Mouse (Mus musculus) CD4-positive helper T cell, adult 2 months (primary cell): Measurements from ENCODE around the gene Dmkn.

Experiments
- DNase-seq: peaks from one replicate; pipeline ENCODE4 v3.0.0-alpha.2; 2012; ENCODE audit warnings: low read depth, missing footprints, low spot score

Dmkn gene

DNA sequence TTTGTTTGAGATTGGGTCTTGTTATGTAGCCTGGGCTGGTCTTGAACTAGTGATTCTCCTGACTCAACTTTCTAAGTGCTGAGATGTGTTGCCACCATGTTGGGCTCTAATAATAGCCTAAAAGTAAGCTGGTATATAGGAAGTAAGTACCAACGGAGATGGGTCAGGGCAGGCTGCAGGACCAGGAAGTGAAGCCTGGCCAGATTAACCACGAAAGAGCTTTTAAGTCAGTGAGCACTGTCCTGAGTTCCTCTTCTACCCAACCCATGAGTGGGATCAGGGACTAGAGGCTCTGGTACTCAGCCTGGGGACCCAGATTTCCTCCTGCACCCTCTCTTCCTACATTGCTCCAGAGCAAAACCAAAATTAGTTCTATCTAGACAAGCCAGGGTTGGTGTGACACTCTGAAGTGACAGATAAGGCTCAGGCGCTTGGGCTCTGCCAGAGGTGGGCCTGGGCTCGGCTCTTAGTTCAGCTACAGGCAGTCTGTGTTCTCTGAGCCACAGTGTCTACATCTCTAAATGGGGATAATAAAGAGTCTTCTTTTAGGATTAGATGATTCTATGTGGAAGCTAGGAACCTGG, 1.7 kb upstream of the Dmkn start:
- no peak for DNase-seq

- DNase-seq: no peak
These were observed 1.6 kb downstream of the Dmkn start for GRCm38 (mm10) chr7:30765173-30765572.

- no peak for DNase-seq
These were observed 2.9 kb downstream of the Dmkn start for GRCm38 (mm10) chr7:30766408-30766807.

DNA sequence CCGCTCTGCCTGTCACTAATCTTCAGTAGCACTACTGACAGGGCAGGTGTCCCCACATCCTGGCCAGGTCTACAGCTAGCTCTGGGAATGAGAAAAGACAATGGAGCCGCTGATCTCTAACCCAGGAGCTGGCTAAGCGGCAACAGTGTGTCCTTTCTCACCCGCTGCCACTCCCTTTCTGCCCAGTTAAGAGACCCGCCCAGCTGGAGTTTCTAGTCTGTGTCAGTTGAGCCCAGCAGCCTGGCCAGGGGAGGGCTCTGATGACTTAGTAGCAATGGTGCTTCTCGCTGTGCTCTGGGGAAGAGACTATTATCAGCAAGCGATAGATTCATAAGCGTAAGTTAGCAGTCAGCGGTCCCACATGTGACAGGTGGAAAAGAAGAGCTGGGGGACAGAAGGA, 5.7 kb downstream of the Dmkn start:
- no peak for DNase-seq

GRCm38 (mm10) chr7:30776104-30776503, 12.5 kb downstream of the Dmkn start:
- no peak for DNase-seq

DNA sequence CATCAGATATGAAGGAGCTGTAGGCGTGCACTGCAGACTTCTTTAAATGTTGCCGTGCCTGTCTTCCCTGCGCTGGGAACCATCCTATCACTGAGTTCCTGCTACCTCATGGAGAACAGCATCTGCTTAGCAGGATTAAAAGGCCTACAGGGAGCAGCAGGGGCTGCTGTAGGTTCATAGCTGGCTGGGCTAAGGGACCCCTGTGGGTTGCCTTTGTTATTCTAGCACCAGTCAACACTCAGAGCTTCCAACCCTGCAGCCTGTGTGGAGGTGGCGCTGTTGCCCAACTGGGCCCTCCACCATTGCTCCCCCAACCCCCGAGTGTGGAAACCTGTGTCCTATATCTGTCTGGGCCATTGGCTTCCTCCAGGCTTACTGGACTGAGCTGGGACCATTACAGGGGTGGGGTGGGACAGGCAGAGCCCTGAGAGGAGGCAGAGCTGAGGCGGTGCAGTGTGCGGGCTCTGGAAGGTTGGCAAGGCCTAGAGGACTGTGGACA, 13.6 kb downstream of the Dmkn start:
- no peak for DNase-seq

GRCm38 (mm10) chr7:30777911-30778310, 14.4 kb downstream of the Dmkn start:
- DNase-seq: no peak

DNA sequence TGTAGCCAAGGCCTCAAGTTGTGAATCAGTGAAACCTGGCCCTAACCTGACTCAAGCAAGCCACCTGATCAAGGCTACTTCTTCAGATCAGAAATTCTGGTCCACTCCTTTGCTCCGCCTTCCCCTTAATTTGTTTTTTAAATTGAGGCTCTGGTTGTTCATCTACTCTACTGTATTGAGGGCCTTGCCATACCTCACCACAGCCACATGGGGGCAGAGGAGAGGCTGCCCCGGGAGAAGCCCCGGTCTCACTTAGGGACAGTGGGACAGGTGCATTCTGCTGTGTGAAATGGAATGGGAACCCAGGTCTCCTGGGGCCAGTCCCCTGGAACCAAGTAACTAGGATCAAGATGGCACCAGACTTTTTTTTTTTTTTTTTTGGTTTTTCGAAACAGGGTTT, 18.2 kb downstream of the Dmkn start:
- DNase-seq: peak; percentile 42

DNA sequence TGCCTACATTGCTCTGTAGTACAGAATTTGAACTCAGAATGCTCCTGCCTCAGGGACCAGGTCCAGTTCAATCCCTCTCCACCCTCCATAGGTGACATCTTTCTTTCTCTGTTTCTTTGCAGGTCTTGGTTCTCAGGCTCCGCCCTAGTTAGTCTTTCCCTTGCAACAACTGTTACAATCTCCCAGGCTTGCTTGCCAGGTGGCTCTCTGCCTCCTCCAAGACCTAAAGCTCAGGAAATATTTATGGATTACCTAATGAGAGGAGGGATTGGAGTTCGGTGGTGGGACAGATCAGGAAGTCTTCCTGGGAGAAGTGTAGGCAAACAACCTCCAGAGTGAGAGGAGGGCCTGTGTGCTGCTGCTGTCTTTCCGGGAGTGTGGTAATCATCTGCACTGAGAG, 19.1 kb downstream of the Dmkn start:
- DNase-seq: no peak

DNA sequence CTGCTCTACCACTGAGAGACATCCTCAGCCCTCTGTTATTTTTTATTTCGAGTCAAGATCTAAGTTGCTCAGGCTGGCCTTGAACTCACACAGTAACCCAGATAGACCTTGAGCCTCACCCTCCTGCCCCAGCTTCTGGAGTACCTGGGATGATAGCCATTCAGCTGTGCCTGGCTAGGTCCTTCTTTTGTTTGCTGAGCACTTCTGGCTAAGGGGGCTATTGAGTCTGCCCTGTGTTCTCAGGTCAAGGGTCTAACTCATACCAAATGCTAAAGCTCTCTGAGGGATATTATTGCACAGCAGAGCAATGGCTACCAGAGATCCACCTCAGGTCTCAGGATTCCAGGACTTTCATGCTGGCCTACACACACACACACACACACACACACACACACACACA, 21.6 kb downstream of the Dmkn start:
- DNase-seq: no peak

DNA sequence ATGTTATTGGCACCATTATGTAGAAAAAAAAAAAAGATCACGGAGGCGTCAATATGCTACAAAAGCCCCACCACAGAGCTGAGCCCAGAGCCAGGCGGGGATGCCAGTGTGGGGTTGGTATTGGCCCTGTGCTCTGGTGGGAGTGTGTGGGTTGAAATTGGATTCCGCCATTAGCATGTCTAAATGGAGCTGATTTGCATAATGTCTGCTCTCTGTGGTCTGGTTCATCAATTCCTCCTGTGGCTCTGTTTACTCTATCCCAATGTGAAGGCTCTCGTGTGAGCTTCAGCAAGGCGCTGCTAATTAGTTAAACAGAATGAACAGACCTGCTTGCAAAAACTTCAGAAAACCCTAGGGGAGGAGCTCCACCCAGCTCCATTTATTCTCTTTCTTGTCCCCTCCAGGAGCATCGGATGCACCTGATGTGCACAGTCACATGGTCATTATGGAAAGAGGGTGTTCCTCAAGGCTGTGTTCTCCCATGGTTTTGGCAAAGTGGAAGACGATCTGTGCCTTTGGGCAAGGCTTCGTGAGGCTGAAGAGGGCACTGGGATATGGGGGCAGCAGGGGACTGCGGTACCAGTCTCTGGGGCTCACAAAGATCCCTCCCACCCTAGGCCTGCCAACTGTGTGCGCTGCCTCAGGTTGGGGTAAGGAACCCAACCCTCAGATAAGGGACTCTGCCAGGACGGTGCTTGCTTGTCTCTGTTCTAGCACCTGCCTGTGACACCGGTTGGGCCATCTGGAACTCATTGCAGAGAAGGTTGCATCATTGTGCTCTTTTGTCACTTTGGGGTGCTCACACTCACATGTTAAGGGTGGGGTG, 22.4 kb downstream of the Dmkn start:
- DNase-seq: no peak

GRCm38 (mm10) chr7:30787377-30788022, 23.9 kb downstream of the Dmkn start, which contains the start of gene Krtdap:
Gene Krtdap, plus strand, starts transcription at chr7:30787896.
- no peak for DNase-seq

GRCm38 (mm10) chr7:30790141-30790540, 26.6 kb downstream of the Dmkn start:
- no peak for DNase-seq

GRCm38 (mm10) chr7:30791921-30792320, 28.4 kb downstream of the Dmkn start:
- no peak for DNase-seq

- DNase-seq: no peak
These were observed 31.4 kb downstream of the Dmkn start for GRCm38 (mm10) chr7:30794921-30795320.

GRCm38 (mm10) chr7:30796790-30797189, 33.2 kb downstream of the Dmkn start:
- DNase-seq: no peak

GRCm38 (mm10) chr7:30800653-30801052, 37.1 kb downstream of the Dmkn start:
- DNase-seq: no peak

- DNase-seq: no peak
These were observed 39.7 kb downstream of the Dmkn start for GRCm38 (mm10) chr7:30803256-30803655.

- no peak for DNase-seq
These were observed 40.6 kb downstream of the Dmkn start for GRCm38 (mm10) chr7:30804026-30804715.

- DNase-seq: peak; percentile 58
These were observed 42.4 kb downstream of the Dmkn start for GRCm38 (mm10) chr7:30805924-30806323.

DNA sequence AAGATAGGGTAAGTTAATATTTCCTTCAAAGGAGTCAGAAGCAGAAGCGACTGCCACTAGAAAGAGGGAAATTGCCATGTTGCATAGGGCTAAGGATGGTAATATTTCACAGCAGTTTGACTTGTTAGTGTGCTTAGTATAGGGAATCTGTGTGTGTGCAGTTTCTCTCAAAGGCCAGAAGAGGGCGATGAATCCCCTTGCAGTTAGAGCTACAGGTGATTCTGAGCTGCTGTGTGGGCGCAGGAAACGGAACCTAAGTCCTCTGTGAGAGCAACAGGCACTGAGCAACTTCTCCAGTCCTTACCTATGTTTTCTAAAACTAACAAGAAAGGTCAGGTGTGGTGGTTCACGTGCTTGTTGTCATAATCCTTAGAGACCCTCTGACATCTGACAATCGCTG, 46.8 kb downstream of the Dmkn start:
- DNase-seq: no peak

- no peak for DNase-seq
These were observed 48.3 kb downstream of the Dmkn start for GRCm38 (mm10) chr7:30811757-30812290.
